Mouse (Mus musculus) E14TG2a.4 (cell line): ENCODE results near the gene Dclk1.

Source experiments
- H3K27me3 ChIP-seq: 2 replicates; pipeline ENCODE4 v1.6.1; 2014; ENCODE audit warnings: low read length, control low read depth; ENCODE audit not compliant: insufficient read depth
- H3K36me3 ChIP-seq: 2 replicates; pipeline ENCODE4 v1.6.1; 2014; ENCODE audit warnings: low read length, control low read depth; ENCODE audit not compliant: insufficient read depth
- H3K4me1 ChIP-seq: replicated peaks from 2 replicates; pipeline ENCODE4 v1.6.1; 2014; ENCODE audit warnings: low read depth, low read length, control low read depth
- H3K4me3 ChIP-seq: replicated peaks from 2 replicates; pipeline ENCODE4 v1.5.1; 2014; ENCODE audit warnings: mild to moderate bottlenecking, low read length
- H3K9me3 ChIP-seq: 2 replicates; pipeline ENCODE4 v1.6.1; 2014; ENCODE audit warnings: low read length, control low read depth
- CTCF ChIP-seq: conservative IDR thresholded peaks from 2 replicates; pipeline ENCODE4 v1.5.1; 2014; ENCODE audit warnings: low read length
- NANOG ChIP-seq: IDR thresholded peaks from 2 replicates; pipeline ENCODE4 v1.6.1; 2014; ENCODE audit warnings: borderline replicate concordance, low read length, mixed read lengths
- POU5F1 ChIP-seq: IDR thresholded peaks from 2 replicates; pipeline ENCODE4 v1.6.1; 2014; ENCODE audit warnings: low read length, borderline replicate concordance

The Dclk1 gene

GRCm38 (mm10) chr3:55380471-55380870, 138.3 kb downstream of the Dclk1 start:
- H3K27me3 ChIP-seq, result no peaks in the 10 kb centered on the region
- no peaks in the 10 kb centered on the region for H3K4me1 ChIP-seq
- H3K4me3 ChIP-seq, result no peak overlapping the region
- H3K9me3 ChIP-seq, result no peaks in the 10 kb centered on the region
- no peak for TF ChIP-seq CTCF
- no peak for TF ChIP-seq POU5F1
- no peak for TF ChIP-seq NANOG
- H3K36me3 ChIP-seq, result no peaks in the 10 kb centered on the region

GRCm38 (mm10) chr3:55392605-55393004, 150.4 kb downstream of the Dclk1 start:
- TF ChIP-seq POU5F1 (no peak), NANOG (no peak), CTCF (no peak)
- Histone ChIP-seq H3K4me1 (no peaks in the 10 kb centered on the region), H3K4me3 (no peak overlapping the region), H3K36me3 (no peaks in the 10 kb centered on the region), H3K27me3 (no peaks in the 10 kb centered on the region), H3K9me3 (no peaks in the 10 kb centered on the region; the same call in 1 of the 2 replicates)

- TF ChIP-seq NANOG (no peak), CTCF (no peak), POU5F1 (no peak)
- no peaks in the 10 kb centered on the region for H3K27me3 ChIP-seq
- H3K4me1 ChIP-seq, result no peaks in the 10 kb centered on the region
- H3K4me3 ChIP-seq, result no peak overlapping the region
- no peaks in the 10 kb centered on the region for H3K36me3 ChIP-seq
- H3K9me3 ChIP-seq, result no peaks in the 10 kb centered on the region; the same call in 1 of the 2 replicates
Measured at GRCm38 (mm10) chr3:55393549-55393948, 151.4 kb downstream of the Dclk1 start.

GRCm38 (mm10) chr3:55396792-55397191, 154.6 kb downstream of the Dclk1 start:
- Histone ChIP-seq H3K9me3 (no peaks in the 10 kb centered on the region; the same call in 1 of the 2 replicates), H3K4me3 (no peak overlapping the region), H3K27me3 (no peaks in the 10 kb centered on the region; the same call in 1 of the 2 replicates), H3K36me3 (no peaks in the 10 kb centered on the region), H3K4me1 (no peaks in the 10 kb centered on the region)
- TF ChIP-seq POU5F1 (no peak), CTCF (no peak), NANOG (no peak)

GRCm38 (mm10) chr3:55397752-55398693, 155.9 kb downstream of the Dclk1 start:
- H3K9me3 ChIP-seq, result no peaks in the 10 kb centered on the region; the same call in none of the 2 replicates
- H3K4me3 ChIP-seq, result no peak overlapping the region
- no peaks in the 10 kb centered on the region for H3K36me3 ChIP-seq
- no peaks in the 10 kb centered on the region for H3K4me1 ChIP-seq
- no peaks in the 10 kb centered on the region; the same call in 1 of the 2 replicates for H3K27me3 ChIP-seq
- TF ChIP-seq NANOG (no peak), POU5F1 (no peak), CTCF (no peak)

- Histone ChIP-seq H3K4me1 (no peaks in the 10 kb centered on the region), H3K36me3 (no peaks in the 10 kb centered on the region), H3K27me3 (no peaks in the 10 kb centered on the region; the same call in 1 of the 2 replicates), H3K4me3 (no peak overlapping the region), H3K9me3 (no peaks in the 10 kb centered on the region; the same call in 1 of the 2 replicates)
- TF ChIP-seq POU5F1 (no peak), NANOG (no peak), CTCF (no peak)
Measured at GRCm38 (mm10) chr3:55401236-55401635, 159.1 kb downstream of the Dclk1 start.

GRCm38 (mm10) chr3:55404751-55405150, 162.6 kb downstream of the Dclk1 start:
- H3K27me3 ChIP-seq, result no peaks in the 10 kb centered on the region; the same call in 1 of the 2 replicates
- H3K9me3 ChIP-seq, result peaks cover 17% of the 10 kb centered on the region
- TF ChIP-seq CTCF (no peak), POU5F1 (no peak), NANOG (no peak)
- no peaks in the 10 kb centered on the region for H3K4me1 ChIP-seq
- H3K4me3 ChIP-seq, result no peak overlapping the region
- no peaks in the 10 kb centered on the region for H3K36me3 ChIP-seq

- no peaks in the 10 kb centered on the region for H3K27me3 ChIP-seq
- H3K36me3 ChIP-seq, result no peaks in the 10 kb centered on the region
- no peak for TF ChIP-seq CTCF
- TF ChIP-seq POU5F1, result no peak
- no peak for TF ChIP-seq NANOG
Measured at GRCm38 (mm10) chr3:55406616-55407015, 164.5 kb downstream of the Dclk1 start.

More at GRCm38 (mm10) chr3:55406616-55407015, 164.5 kb downstream of the Dclk1 start:
- no peak overlapping the region for H3K4me3 ChIP-seq
- H3K9me3 ChIP-seq, result peaks cover 18% of the 10 kb centered on the region
- no peaks in the 10 kb centered on the region for H3K4me1 ChIP-seq
